Mouse (Mus musculus) bone marrow macrophage, adult 2 months (primary cell): ENCODE data around the gene Gadd45a. TPM values are rescaled to one million over a fixed set of nuclear protein-coding genes. Genes with fewer than 3 reads are reported as not detected.
"Not testable (repeated sequence)": the region's sequence is repeated elsewhere in the genome, so short reads cannot be mapped to it uniquely, and the experiment has no call there.

Source experiments
- H3K27ac ChIP-seq: 2 replicates; pipeline ENCODE4 v1.5.1; 2012; ENCODE audit warnings: low read depth, low read length; ENCODE audit not compliant: insufficient read depth
- H3K4me1 ChIP-seq: 2 replicates; pipeline ENCODE4 v1.6.1; 2012; ENCODE audit warnings: low read length; ENCODE audit not compliant: control insufficient read depth, insufficient read depth
- H3K4me3 ChIP-seq: 2 replicates; pipeline ENCODE4 v1.5.1; 2012; ENCODE audit warnings: mild to moderate bottlenecking, low read length, moderate library complexity; ENCODE audit not compliant: insufficient read depth
- CTCF ChIP-seq: IDR thresholded peaks from 2 replicates; pipeline ENCODE4 v1.5.1; 2012; ENCODE audit warnings: low read depth, mild to moderate bottlenecking, low read length, moderate library complexity
- POLR2A ChIP-seq: IDR thresholded peaks from 2 replicates; pipeline ENCODE4 v1.6.1; 2012; ENCODE audit warnings: mild to moderate bottlenecking, low read depth, low read length, borderline replicate concordance
- polyA plus RNA-seq: library from polyadenylated mRNA; stranded (reverse); fragments of >200 nt; gene quantifications from 2 replicates; pipeline ENCODE4 v1.2.4, GENCODE M21; 2012; ENCODE audit not compliant: missing spikeins, insufficient read depth, insufficient read length

The Gadd45a gene
- polyA plus RNA-seq, 1 experiment = 11.6 TPM

DNA sequence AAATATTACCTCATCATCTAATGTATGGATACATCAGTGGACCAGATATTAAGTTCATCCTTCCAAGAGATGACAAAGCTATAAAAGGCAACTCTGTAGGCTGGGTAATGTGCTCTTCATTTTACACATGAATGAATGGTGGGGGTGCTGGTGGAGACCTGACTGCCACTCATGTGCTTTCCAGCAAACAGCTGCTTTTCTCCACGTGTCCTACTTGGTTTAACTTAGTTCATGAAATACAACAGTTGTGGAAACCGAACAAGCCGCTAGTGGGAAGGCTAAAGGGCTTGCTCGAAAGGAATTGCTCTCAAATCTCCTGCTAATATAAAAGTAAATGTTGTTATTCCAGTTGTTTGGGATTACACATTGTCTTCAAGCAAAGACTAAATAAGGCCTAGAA, 3.7 kb downstream of the Gadd45a start:
- no peak overlapping the region for H3K4me3 ChIP-seq
- H3K4me1 ChIP-seq = peaks cover 27% of the 10 kb centered on the region
- no peak for TF ChIP-seq CTCF
- no peak overlapping the region for H3K27ac ChIP-seq

DNA sequence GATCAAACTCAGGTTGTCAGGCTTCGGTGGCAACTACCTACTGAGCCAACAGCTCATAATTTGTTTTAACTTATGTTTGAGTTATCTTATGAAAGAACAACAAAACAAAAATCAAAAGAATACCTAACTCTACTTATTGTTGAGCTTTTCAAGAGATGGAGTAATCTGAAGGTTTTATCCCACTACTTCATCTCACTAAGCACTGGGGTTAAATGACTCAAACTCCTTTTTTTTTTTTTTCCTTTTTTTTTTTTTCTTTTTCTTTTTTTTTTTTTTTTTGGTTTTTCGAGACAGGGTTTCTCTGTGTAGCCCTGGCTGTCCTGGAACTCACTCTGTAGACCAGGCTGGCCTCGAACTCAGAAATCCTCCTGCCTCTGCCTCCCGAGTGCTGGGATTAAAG, 4.3 kb downstream of the Gadd45a start:
- H3K4me3 ChIP-seq, H3K27ac ChIP-seq: not testable (repeated sequence)
- peaks cover 26% of the 10 kb centered on the region for H3K4me1 ChIP-seq

- H3K4me1 ChIP-seq = peaks cover 27% of the 10 kb centered on the region
- H3K4me3 ChIP-seq, H3K27ac ChIP-seq: not testable (repeated sequence)
Measured at GRCm38 (mm10) chr6:67032551-67032950, 4.7 kb downstream of the Gadd45a start.

GRCm38 (mm10) chr6:67030846-67031245, 6.4 kb downstream of the Gadd45a start:
- Histone ChIP-seq H3K27ac (no peak overlapping the region), H3K4me1 (peaks cover 27% of the 10 kb centered on the region), H3K4me3 (no peak overlapping the region)
- no peak for TF ChIP-seq POLR2A
- TF ChIP-seq CTCF = no peak

- TF ChIP-seq CTCF (no peak), POLR2A (no peak)
- H3K4me1 ChIP-seq = peaks cover 26% of the 10 kb centered on the region
- H3K4me3 ChIP-seq = no peak overlapping the region
- H3K27ac ChIP-seq = no peak overlapping the region
Measured at GRCm38 (mm10) chr6:67030416-67030815, 6.8 kb downstream of the Gadd45a start.

DNA sequence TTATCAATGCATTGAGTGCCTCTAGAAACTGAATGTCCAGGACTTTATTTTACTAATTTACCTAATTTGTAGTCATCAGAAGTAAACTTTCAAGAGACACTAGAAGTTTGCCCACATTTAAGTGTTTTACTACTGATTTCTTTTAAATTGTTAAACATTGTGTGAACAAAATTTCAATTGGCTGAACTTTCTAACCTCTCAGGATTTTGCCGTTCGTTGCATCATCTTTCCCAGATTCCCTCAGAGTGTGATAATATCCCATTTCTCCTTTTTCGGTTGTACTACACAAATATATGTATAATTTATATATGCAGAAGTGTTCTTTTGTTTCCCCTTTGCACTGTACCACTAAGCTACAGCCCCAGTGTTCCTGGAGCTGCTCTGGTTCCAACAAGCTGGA, 7.3 kb downstream of the Gadd45a start:
- no peak for TF ChIP-seq POLR2A
- TF ChIP-seq CTCF = no peak
- Histone ChIP-seq H3K27ac (no peak overlapping the region), H3K4me1 (peaks cover 24% of the 10 kb centered on the region), H3K4me3 (no peak overlapping the region)

DNA sequence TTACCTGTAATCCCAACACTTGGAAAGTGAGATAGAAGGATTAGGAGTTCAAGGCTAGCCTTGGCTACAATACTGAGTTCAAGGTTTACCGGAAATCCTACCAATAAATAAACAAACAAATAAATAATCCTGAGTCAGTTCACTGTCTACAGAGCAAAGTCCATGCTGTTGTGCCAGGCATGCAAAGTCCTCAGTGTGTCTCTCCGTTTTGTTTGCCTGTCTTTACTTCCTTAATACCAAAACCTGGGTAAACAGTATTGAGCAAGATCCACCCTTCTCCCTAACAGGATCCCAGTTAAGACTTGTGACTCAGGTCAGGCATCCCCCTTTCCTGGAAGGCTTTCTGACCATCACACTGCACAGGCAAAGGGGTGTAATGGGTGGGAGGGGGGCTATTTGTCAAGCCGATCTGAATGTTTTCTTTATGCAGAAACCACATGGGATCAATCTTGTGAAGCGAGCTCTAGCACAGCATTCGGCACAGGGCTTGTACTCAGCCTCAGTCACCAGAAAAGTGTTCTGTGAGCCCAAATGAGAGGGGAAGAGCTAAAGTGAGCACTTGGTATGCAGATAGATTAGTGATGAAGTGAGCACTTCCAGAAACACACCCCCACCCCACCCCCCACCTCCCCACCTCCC, 7.8 kb downstream of the Gadd45a start:
- H3K4me3 ChIP-seq = no peak overlapping the region
- H3K4me1 ChIP-seq = peaks cover 22% of the 10 kb centered on the region
- H3K27ac ChIP-seq = no peak overlapping the region
- TF ChIP-seq POLR2A (no peak), CTCF (no peak)

- Histone ChIP-seq H3K4me3 (no peak overlapping the region), H3K4me1 (peaks cover 19% of the 10 kb centered on the region), H3K27ac (no peak overlapping the region)
- TF ChIP-seq CTCF (no peak), POLR2A (no peak)
Measured at GRCm38 (mm10) chr6:67027438-67028142, 9.7 kb downstream of the Gadd45a start.

GRCm38 (mm10) chr6:67026661-67027060, 10.6 kb downstream of the Gadd45a start:
- TF ChIP-seq POLR2A = no peak
- no peak for TF ChIP-seq CTCF
- no peak overlapping the region for H3K27ac ChIP-seq

GRCm38 (mm10) chr6:67023729-67024128, 13.5 kb downstream of the Gadd45a start:
- TF ChIP-seq POLR2A (no peak), CTCF (no peak)
- H3K27ac ChIP-seq = no peak overlapping the region
- H3K4me3 ChIP-seq = no peak overlapping the region
- H3K4me1 ChIP-seq = peaks cover 5% of the 10 kb centered on the region

More at GRCm38 (mm10) chr6:67026661-67027060, 10.6 kb downstream of the Gadd45a start:
- Histone ChIP-seq H3K4me1 (peaks cover 19% of the 10 kb centered on the region), H3K4me3 (no peak overlapping the region)

DNA sequence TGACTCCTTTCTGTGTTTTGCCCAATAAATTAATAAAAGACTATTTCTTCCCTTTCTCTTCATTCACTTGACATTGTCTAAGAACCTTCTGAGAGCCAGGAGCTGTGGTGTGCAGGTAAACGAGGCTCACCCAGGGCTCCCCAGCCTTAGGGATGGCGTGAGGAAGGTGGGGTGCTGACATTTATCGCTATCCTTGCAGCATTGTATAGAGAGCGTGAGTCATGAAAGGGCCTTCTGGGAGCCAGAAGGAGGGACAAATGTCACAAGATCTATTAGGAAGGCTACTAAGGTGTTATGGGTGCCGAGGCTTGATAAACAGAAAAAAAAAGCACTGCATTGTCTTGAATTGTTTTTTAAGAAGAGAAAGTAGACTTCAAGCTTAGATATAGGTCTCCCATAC, 15.9 kb downstream of the Gadd45a start:
- Histone ChIP-seq H3K4me1 (peaks cover 4% of the 10 kb centered on the region), H3K27ac (no peak overlapping the region)
- no peak for TF ChIP-seq CTCF
- TF ChIP-seq POLR2A = no peak

DNA sequence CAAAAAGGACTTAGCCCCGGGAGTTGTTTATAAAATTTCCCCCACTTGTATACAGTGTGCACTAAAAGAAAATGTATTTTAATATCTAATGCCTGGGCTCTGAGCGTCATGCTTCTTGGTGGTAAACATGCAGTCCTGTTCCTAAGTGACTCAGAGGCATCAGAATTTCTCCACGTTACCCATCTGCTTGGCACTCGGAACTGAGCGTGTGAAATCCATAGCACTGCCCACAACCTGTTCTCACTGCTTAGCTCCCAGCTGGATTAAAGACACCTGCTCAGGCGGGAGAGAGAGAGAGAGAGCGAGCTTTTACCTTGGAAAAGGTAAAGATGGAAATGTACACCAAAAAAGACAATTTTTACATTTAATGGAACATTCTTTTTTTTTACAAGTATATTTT, 18.3 kb downstream of the Gadd45a start:
- not testable (repeated sequence) for H3K4me3 ChIP-seq, H3K27ac ChIP-seq
- peaks cover 18% of the 10 kb centered on the region for H3K4me1 ChIP-seq

More for the DNA sequence above, 15.9 kb downstream of the Gadd45a start:
- no peak overlapping the region for H3K4me3 ChIP-seq
